Mouse (Mus musculus) lung, embryonic 16.5 days (tissue): ENCODE results near the gene Otud7a. TPM values are rescaled to one million over a fixed set of nuclear protein-coding genes. Genes with fewer than 3 reads are reported as not detected.

Experiments
- ATAC-seq: fragments of 200-750 bp; cut with Nextera tagmentation; 2 replicates; pipeline ENCODE4 v1.8.0; 2017; ENCODE audit warnings: low read depth, mild to moderate bottlenecking, moderate library complexity
- H3K27ac ChIP-seq: fragments of 300-500 bp; sonication (generic); 2 replicates; pipeline ENCODE4 v1.5.1; 2014; ENCODE audit warnings: mild to moderate bottlenecking, control low read depth, low read length
- H3K27me3 ChIP-seq: fragments of 300-500 bp; sonication (generic); 2 replicates; pipeline ENCODE4 v1.6.1; 2014; ENCODE audit warnings: low read depth, low read length, mixed read lengths; ENCODE audit not compliant: control insufficient read depth, insufficient read depth
- H3K36me3 ChIP-seq: fragments of 300-500 bp; sonication (generic); 2 replicates; pipeline ENCODE4 v1.6.1; 2014; ENCODE audit warnings: low read length; ENCODE audit not compliant: control insufficient read depth, insufficient read depth
- H3K4me1 ChIP-seq: fragments of 300-500 bp; sonication (generic); replicated peaks from 2 replicates; pipeline ENCODE4 v1.6.1; 2014; ENCODE audit warnings: low read length, mixed read lengths; ENCODE audit not compliant: control insufficient read depth, insufficient read depth
- H3K4me2 ChIP-seq: fragments of 300-500 bp; sonication (generic); 2 replicates; pipeline ENCODE4 v1.6.1; 2014; ENCODE audit warnings: low read depth, low read length, control low read depth
- H3K4me3 ChIP-seq: fragments of 300-500 bp; sonication (generic); 2 replicates; pipeline ENCODE4 v1.5.1; 2014; ENCODE audit warnings: mild to moderate bottlenecking, low read length, control low read depth
- H3K9ac ChIP-seq: fragments of 300-500 bp; sonication (generic); 2 replicates; pipeline ENCODE4 v1.6.1; 2014; ENCODE audit warnings: low read length, control low read depth
- H3K9me3 ChIP-seq: fragments of 300-500 bp; sonication (generic); 2 replicates; pipeline ENCODE4 v1.6.1; 2016; ENCODE audit warnings: low read length; ENCODE audit not compliant: control insufficient read depth
- WGBS: fragments of 180-500 bp; shearing (Covaris S2); extraction: QIAGEN DNeasy Blood & Tissue Kit; methylation state at CpG from one replicate; pipeline ENCODE4 v1.1.7; 2014; 5-methylcytosine and 5-hydroxymethylcytosine counted together
- polyA plus RNA-seq: library from polyadenylated mRNA; unstranded; fragments of >200 nt; fragmentation: Nextera tagmentation; extraction: Ambion mirVana; gene quantifications from 2 replicates; pipeline ENCODE4 v1.2.1, GENCODE M21; 2015

Gene Otud7a
- polyA plus RNA-seq, 1 experiment from 2014 or later: 0.20 TPM

DNA sequence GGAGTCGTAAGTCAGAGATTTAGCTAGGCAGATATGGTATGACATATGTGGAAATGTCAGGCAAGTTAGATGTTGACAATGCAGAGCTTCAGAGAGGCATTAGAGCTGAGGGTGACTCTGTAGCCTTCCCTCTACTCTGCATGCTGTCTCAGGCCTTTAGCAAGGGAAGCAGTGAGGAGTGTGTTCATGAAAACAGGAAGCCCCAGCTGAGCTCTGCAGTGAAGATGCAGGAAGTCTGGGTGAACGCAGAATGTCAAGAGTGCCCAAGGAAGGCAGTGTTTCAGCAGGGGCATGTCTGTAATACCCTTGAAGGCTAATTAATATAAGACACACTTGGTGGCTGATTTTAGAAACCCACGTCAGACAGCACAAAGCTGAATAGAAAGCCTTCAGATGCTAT is 77.9 kb downstream of the Otud7a start:
- Histone ChIP-seq H3K4me2 (no peak overlapping the region), H3K9me3 (no peaks in the 10 kb centered on the region), H3K4me3 (no peak overlapping the region), H3K36me3 (no peaks in the 10 kb centered on the region), H3K9ac (no peak overlapping the region), H3K27ac (no peak overlapping the region), H3K4me1 (no peaks in the 10 kb centered on the region), H3K27me3 (no peaks in the 10 kb centered on the region)
- 64% methylated on average over 3 of the region's 3 CpGs for WGBS
- no peak for ATAC-seq

DNA sequence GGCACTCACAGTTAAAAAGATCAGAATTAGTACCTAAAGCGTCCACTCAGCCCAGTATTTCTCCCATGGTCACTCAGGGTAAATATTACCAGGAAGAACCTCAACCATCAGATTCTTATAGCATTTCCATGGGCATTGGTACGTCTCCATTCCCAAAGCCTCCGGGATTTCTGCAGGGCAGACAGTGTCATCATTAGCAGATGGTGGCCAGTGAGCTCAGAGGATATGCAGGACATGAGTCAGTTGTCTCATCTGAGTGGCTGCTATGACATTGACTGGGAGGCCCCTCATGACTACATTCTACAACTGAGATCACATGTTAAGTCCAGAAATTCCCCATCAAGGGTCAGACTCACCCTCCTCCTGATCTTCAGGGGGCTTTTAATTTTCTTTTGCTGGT is 78.5 kb downstream of the Otud7a start:
- Histone ChIP-seq H3K4me3 (no peak overlapping the region), H3K9ac (no peak overlapping the region), H3K9me3 (no peaks in the 10 kb centered on the region), H3K36me3 (no peaks in the 10 kb centered on the region), H3K4me1 (no peaks in the 10 kb centered on the region), H3K27me3 (no peaks in the 10 kb centered on the region), H3K27ac (no peak overlapping the region), H3K4me2 (no peak overlapping the region)
- WGBS: 79% methylated on average over 3 of the region's 3 CpGs
- no peak for ATAC-seq

DNA sequence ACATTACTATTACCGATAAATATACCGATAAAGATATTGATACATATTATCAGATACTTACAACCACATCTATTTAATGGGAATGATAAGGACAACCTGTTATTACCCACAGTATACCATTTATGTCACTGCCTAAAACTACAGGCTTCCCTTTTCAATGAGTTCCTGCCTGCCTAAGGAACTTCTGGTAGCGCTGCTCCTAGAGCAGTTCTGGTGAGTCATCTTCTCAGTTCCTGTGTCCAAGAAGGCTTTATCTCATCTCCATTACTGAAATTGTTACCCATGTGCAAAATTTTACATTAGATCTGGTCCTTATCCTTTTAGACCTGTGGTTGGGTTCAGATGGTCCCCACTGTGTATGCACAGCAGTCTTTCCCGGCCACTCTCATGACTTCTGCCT is 95.7 kb downstream of the Otud7a start:
- 91% methylated on average over 4 of the region's 4 CpGs for WGBS

DNA sequence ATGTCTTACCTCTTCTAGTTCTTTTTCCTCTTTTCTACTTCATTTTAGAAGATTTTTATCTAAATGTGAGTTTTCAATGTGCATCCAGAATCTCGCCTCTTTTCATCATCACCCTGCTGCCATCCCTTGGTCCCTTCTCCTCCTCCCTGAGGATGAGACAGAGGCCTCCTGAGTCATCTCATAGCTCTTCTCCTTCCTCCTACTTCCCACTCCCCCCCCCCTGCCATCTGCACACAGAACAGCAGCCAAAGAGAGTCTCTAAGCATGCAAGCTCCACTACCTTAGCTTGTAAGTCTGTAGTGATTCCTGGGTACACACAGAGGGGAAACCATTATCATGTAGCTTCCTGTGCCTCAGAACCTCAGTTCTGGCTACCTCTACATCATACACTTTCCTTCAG is 109.9 kb downstream of the Otud7a start:
- Histone ChIP-seq H3K36me3 (no peaks in the 10 kb centered on the region), H3K9me3 (no peaks in the 10 kb centered on the region), H3K4me2 (no peak overlapping the region), H3K27ac (no peak overlapping the region), H3K4me1 (no peaks in the 10 kb centered on the region), H3K4me3 (no peak overlapping the region), H3K27me3 (no peaks in the 10 kb centered on the region), H3K9ac (no peak overlapping the region)
- 71% methylated on average over 1 of the region's 1 CpGs for WGBS
- ATAC-seq: no peak

More for the DNA sequence above, 95.7 kb downstream of the Otud7a start:
- no peaks in the 10 kb centered on the region for H3K9me3 ChIP-seq
- no peaks in the 10 kb centered on the region for H3K36me3 ChIP-seq
- no peak overlapping the region for H3K9ac ChIP-seq
- no peak overlapping the region for H3K4me2 ChIP-seq
- H3K27me3 ChIP-seq: no peaks in the 10 kb centered on the region
- no peaks in the 10 kb centered on the region for H3K4me1 ChIP-seq
- no peak for ATAC-seq
- no peak overlapping the region for H3K4me3 ChIP-seq
- no peak overlapping the region for H3K27ac ChIP-seq

DNA sequence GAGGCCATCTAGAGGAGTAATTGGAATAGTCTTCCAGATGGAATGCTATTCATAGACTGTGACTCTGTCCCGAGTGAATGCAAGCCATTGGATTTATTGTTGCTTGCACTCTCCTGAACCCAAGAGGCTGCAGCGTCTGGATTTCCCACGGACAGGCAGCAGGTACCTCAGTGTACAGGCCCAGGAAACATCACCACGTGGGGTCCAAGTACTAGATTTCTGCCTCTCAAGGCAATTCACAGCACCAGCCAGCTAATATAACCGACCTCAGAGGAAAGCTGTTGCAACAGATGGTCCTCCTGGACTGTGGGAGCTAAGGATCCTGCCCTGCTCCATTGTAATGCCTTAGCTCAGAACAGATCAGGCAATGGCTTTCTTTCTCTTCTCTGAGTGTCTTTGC is 111.8 kb downstream of the Otud7a start:
- Histone ChIP-seq H3K4me3 (no peak overlapping the region), H3K27ac (no peak overlapping the region), H3K4me1 (no peaks in the 10 kb centered on the region), H3K9ac (no peak overlapping the region), H3K4me2 (no peak overlapping the region), H3K9me3 (no peaks in the 10 kb centered on the region), H3K36me3 (no peaks in the 10 kb centered on the region), H3K27me3 (no peaks in the 10 kb centered on the region)
- no peak for ATAC-seq
- WGBS: 64% methylated on average over 5 of the region's 5 CpGs

DNA sequence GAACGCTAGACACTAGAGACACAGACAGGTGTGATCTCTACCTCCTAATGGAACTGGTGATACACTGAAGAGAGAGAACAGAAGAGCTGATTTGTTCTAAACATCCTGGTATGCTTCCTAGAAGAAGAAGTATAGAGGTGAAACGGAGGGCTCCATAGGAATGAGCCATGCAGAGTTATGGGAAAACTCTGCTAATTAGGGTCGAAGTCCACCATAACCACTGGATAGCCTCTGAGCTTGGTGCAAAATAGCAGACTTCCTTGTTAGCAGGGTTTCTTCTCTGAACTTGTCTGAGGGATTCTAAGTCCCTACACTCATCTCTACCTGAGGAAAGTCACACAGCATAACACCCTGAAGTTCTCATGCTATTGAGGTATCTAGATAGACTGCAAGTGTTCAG is 114.4 kb downstream of the Otud7a start:
- H3K4me1 ChIP-seq: no peaks in the 10 kb centered on the region
- H3K4me2 ChIP-seq: no peak overlapping the region
- 80% methylated on average over 3 of the region's 3 CpGs for WGBS
- H3K9ac ChIP-seq: no peak overlapping the region
- H3K27ac ChIP-seq: no peak overlapping the region
- no peak for ATAC-seq
- no peaks in the 10 kb centered on the region for H3K27me3 ChIP-seq
- no peaks in the 10 kb centered on the region for H3K9me3 ChIP-seq
- no peaks in the 10 kb centered on the region for H3K36me3 ChIP-seq
- H3K4me3 ChIP-seq: no peak overlapping the region

DNA sequence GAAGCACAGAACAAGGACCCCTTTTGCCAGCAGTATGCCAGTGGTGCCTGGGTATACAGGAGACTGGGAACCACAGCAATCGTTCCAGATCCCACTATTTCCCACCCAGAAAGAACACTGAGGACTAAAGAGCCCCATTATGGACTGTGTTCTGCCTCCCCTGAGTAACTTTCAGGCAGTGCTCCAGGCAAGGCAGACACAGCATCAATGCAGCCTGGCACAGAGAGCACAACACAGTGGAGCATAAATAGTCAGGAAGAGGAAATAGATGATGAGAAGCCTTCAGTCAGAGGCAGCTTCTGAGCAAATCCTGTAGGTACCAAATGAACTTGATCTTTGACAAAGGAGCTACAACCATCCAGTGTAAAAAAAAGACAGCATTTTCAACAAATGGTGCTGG is 115.1 kb downstream of the Otud7a start:
- no peak for ATAC-seq
- Histone ChIP-seq H3K4me3 (no peak overlapping the region), H3K27ac (no peak overlapping the region), H3K27me3 (no peaks in the 10 kb centered on the region), H3K9me3 (no peaks in the 10 kb centered on the region), H3K4me1 (no peaks in the 10 kb centered on the region), H3K36me3 (no peaks in the 10 kb centered on the region), H3K4me2 (no peak overlapping the region), H3K9ac (no peak overlapping the region)
- WGBS: 58% methylated on average over 1 of the region's 1 CpGs

DNA sequence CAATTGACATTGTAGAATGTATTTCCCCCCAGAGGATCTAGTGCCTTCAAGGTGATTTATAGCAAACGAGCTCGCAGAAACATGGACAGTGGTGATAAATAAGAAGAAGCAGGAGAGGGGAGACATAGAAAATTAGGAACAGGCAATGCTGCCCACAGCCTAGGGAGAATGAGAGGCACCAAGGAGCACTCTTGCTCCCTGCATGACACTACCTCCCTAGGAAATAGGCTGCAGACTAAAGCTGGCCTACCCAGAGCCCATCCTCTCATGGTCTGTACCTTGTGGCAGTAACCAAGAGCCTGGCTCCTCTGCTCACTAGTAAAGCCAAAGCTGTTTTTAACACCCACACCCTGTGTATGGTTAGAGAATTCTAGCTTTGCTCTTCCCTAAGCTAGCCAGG is 138.8 kb downstream of the Otud7a start:
- no peak overlapping the region for H3K9ac ChIP-seq
- 73% methylated on average over 2 of the region's 2 CpGs for WGBS
- ATAC-seq: no peak
- no peak overlapping the region for H3K27ac ChIP-seq
- H3K9me3 ChIP-seq: no peaks in the 10 kb centered on the region
- H3K27me3 ChIP-seq: no peaks in the 10 kb centered on the region
- H3K36me3 ChIP-seq: no peaks in the 10 kb centered on the region
- no peaks in the 10 kb centered on the region for H3K4me1 ChIP-seq
- no peak overlapping the region for H3K4me3 ChIP-seq
- no peak overlapping the region for H3K4me2 ChIP-seq

DNA sequence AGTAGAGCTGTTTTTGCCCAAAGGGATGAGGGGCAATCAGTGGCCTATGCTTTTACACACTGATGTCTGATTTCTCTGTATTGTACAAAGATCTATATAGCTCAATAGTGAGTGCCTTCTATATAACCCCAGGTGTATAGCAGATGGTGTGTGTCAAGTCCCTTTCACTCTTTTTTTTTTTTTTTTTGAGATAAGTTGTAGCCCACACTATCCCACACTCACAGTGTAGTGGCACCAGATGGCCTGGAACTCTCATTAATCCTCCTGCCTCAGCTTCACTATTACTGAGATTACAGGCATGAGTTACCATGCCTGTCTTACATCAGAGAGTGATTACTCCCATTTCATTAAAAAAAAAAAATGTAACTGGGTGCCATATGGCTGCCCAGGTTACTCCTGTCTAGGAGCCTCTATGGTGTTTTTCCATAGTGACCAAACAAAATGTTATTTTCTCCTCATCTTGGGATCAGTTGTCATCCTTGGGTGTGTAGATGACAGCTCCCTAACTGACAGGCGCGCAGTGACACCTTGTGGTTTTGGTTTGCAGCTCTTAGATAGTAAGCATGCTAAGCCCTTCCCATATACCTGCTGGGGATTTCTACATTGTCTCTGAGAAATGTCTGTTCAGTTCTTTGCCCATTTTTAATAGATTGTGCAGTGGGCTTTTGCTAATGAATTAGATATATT is 141.8 kb downstream of the Otud7a start:
- H3K27ac ChIP-seq: no peak overlapping the region
- H3K4me3 ChIP-seq: no peak overlapping the region
- no peak overlapping the region for H3K4me2 ChIP-seq
- 47% methylated on average over 2 of the region's 2 CpGs for WGBS
- H3K27me3 ChIP-seq: no peaks in the 10 kb centered on the region
- H3K4me1 ChIP-seq: no peaks in the 10 kb centered on the region
- no peaks in the 10 kb centered on the region for H3K9me3 ChIP-seq
- ATAC-seq: no peak
- no peaks in the 10 kb centered on the region for H3K36me3 ChIP-seq
- H3K9ac ChIP-seq: no peak overlapping the region

DNA sequence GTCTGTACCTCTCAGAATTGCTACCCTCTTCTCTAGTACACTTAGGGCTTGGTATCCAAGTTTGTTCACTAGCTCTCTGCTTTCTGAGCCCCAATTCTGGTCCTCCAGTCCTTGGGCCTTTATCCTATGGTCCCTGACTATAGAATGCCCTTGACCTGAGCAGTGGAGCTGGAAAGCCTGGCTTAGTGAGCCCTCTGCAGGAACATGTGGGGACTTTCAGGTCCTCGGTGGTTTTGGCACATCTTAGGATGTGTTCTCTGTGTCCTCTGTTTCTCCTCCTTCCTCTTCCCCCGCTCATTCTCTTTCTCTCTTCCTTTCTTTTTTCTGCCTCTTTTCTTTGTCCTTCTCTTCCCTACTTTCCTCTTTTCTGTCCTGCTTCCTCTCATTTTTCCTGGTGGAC is 145.8 kb downstream of the Otud7a start:
- H3K27ac ChIP-seq: no peak overlapping the region
- H3K4me3 ChIP-seq: no peak overlapping the region
- H3K4me2 ChIP-seq: no peak overlapping the region
- ATAC-seq: no peak
- H3K9me3 ChIP-seq: no peaks in the 10 kb centered on the region
- WGBS: 48% methylated on average over 2 of the region's 2 CpGs
- no peaks in the 10 kb centered on the region for H3K27me3 ChIP-seq
- H3K4me1 ChIP-seq: no peaks in the 10 kb centered on the region
- no peaks in the 10 kb centered on the region for H3K36me3 ChIP-seq
- no peak overlapping the region for H3K9ac ChIP-seq
